Mouse (Mus musculus) R1 (cell line): Measurements from ENCODE around the gene Iqschfp.
A peak's percentile ranks its signal among the peaks of the same experiment; 100 is the strongest.

ENCODE experiments used
- DNase-seq: peaks from one replicate; pipeline ENCODE4 v3.0.0-alpha.2; 2018; ENCODE audit warnings: low read depth, low spot score

The Iqschfp gene

GRCm38 (mm10) chr3:68421849-68422248, 529.8 kb downstream of the Iqschfp start:
- no peak for DNase-seq

- no peak for DNase-seq
Measured at GRCm38 (mm10) chr3:68428081-68428480, 536.0 kb downstream of the Iqschfp start.

DNA sequence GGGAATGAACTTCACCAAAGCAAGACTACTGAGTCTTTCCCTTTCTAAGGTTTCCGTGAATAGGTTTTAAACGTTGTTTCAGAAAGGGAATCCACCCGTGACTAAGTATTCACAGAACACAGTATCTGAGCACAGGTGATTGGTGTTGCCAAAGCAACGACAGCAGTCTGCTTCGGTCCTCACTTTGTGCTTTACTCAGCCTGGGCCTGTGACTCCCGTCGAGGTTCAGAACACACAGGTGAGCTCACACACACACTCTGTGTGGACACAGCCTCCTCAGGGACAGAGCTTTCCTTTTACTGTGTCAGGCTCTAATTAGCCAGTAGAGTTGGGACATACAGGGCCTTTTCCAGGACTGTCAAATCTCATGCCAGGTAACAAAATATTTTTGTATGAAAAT, 542.4 kb downstream of the Iqschfp start:
- no peak for DNase-seq

GRCm38 (mm10) chr3:68434897-68435296, 542.9 kb downstream of the Iqschfp start:
- DNase-seq: no peak

GRCm38 (mm10) chr3:68448480-68448879, 556.4 kb downstream of the Iqschfp start:
- no peak for DNase-seq

- DNase-seq: no peak
Measured at GRCm38 (mm10) chr3:68451634-68452033, 559.6 kb downstream of the Iqschfp start.

GRCm38 (mm10) chr3:68453266-68453665, 561.2 kb downstream of the Iqschfp start:
- DNase-seq: no peak

DNA sequence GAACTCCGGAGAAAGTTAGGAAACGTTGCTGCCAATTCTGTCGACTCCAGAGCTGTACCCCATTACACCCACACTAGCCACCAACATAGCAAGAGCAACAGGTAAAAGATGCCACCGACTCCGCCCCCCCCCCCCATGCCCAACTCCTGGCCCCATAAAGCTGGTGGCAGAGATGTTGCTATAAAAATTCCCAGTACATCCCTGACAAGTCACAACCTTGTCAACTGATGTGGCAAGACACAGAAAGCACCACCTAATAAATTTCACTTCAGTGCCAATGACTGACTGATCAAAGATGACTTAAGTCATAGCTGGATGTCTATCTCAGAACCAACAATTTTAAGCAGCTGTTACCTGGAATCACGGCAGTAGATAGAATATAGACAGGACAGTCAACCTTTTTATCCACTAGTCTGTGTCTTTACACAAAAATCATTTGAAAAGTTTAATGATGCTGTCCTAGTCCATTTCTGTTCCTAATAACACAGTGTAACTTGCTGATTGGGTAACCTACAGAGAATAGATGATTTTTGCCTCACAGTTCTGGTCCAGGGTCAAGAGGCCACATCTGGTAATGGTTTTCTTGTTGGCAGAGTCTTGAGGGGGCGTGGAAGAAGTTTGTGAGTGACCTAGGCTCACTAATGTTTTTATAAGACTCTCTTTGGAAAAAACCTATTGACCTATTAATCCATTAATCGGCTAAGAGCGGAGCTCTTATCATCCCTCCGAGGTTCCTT, 561.9 kb downstream of the Iqschfp start:
- DNase-seq: no peak

GRCm38 (mm10) chr3:68466643-68467042, 574.6 kb downstream of the Iqschfp start:
- DNase-seq: no peak

GRCm38 (mm10) chr3:68467941-68468687, 576.1 kb downstream of the Iqschfp start:
- peak; percentile 67 for DNase-seq

DNA sequence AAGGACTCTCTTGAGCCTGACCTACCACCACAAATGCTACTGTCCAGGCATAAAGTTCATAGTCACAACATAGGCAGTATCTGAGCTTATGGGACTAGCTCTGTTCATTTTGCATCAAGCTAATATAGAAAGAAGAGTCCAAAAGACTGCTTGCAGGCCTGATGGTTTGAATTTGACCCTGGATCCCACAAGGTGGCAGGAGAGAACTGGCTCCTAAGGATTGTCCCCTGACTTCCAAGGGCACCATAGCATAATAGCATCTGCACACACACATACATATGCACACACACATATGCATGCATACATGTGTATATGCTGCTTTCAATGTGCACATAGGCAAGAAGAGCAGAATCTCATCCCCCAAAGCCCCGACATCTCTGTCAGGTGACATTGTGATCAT, 577.6 kb downstream of the Iqschfp start:
- DNase-seq: no peak

GRCm38 (mm10) chr3:68470061-68470460, 578.0 kb downstream of the Iqschfp start:
- no peak for DNase-seq

GRCm38 (mm10) chr3:68470622-68471021, 578.6 kb downstream of the Iqschfp start:
- DNase-seq: no peak

DNA sequence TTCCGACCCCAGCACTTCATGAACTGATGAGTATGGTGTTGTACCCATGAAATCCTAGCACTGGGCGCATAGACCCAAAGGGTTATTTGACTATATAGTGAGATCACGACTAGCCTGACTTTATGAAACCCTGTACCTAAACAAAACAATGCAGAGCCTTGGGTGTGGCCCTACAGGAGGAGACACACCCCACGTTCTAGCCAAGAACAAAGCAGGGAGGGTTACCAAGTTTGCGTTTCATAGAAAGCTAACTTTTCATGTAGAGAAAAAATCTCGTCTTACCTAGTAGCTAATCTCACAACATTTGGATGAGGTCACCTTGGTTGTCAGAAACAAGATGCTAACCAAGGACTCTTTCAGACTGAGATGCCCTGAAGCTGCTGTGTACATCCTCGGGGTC, 584.3 kb downstream of the Iqschfp start:
- peak; percentile 66 for DNase-seq

- peak; percentile 84 for DNase-seq
Measured at GRCm38 (mm10) chr3:68477478-68477877, 585.4 kb downstream of the Iqschfp start.

DNA sequence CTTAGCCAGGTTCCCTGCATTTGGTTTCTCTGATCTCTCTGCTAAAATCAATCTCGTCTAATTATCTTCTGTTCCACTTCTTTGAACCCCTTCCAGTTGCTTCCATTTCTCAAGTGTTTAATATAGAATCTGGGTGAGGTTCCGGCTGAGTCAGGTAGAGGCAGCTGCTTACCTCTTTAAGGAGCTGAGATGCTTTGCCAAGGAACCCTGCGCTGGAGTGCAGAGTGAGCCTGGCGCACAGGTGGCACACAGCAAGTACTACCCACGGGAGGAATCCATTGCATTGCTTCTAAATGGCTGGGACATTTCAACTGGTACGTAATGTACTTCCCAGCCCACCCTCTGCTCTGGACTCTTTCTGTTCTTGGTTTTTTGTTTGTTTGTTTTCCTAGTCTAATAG, 587.2 kb downstream of the Iqschfp start:
- DNase-seq: no peak

GRCm38 (mm10) chr3:68483517-68483916, 591.5 kb downstream of the Iqschfp start:
- DNase-seq: no peak

- DNase-seq: no peak
Measured at GRCm38 (mm10) chr3:68484021-68484420, 592.0 kb downstream of the Iqschfp start.

GRCm38 (mm10) chr3:68484561-68484960, 592.5 kb downstream of the Iqschfp start:
- peak; percentile 25 for DNase-seq

GRCm38 (mm10) chr3:68487621-68488020, 595.6 kb downstream of the Iqschfp start:
- no peak for DNase-seq

DNA sequence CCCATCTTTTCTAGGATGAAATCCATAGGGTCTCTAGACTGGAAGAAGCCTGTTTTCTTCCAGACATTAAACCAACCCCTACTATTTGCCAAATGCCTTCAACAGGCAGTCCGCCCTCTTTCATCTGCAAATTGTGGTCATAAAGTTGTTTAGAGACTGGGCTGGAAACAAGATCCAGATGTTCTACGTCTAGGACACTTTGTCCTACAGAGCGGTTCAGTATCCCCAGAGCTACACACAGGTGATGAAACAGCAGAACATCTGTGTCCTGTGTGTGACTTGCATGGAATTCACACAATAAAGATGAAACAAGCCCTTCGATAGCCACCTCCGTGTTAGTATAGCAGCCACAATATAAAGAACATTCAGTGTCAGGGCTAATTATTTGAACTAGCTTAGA, 596.3 kb downstream of the Iqschfp start:
- DNase-seq: no peak

DNA sequence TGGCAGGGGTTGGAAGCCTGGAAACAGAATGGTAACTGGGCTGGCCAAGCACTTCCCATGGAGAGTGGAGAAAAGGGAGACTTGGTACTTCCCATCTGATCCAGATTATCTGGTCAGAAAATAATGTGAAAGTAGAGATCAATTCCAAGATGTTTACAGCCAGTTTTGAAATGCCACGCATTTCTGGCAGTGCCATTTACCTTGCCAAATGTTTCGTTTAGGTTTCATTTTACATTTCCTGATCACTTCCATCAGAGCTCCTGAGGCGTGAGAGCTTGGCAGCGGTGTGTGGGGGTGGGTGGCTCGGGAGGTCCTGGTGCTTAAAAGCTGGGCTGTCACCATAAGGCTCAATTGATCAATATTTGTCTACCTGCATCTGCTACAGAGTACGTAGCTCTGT, 599.5 kb downstream of the Iqschfp start:
- no peak for DNase-seq

DNA sequence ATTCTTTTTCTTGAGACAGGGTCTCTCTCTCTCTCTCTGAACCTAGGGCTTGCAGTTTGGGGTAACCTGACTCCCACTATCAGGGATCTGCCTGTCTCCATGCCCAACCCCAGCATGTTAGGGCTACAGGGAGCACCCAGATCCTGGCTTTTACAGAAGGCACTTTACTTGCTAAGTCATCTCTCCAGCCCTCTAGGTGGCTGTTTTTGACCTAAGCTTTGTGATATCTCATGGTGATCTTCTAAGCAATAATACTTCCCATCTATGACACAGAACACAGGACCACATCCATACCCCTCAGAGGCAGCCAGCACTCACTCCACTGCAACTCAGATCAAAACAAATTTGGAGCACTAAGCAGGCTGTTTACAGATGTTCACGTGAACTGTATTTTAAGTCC, 600.0 kb downstream of the Iqschfp start:
- DNase-seq: no peak
